Mouse (Mus musculus) cerebellum, adult 2 months (tissue): ENCODE results near the gene Syce2.

Experiments
- CTCF ChIP-seq: fragments of 200-500 bp; IDR thresholded peaks from 2 replicates; pipeline ENCODE4 v1.5.1; 2011; ENCODE audit warnings: low read depth, mild to moderate bottlenecking, control low read depth, low read length, moderate library complexity, borderline replicate concordance; ENCODE audit not compliant: insufficient read depth
- POLR2A ChIP-seq: fragments of 200-500 bp; IDR thresholded peaks from 2 replicates; pipeline ENCODE4 v1.6.1; 2011; ENCODE audit warnings: low read length, control low read depth, borderline replicate concordance; ENCODE audit not compliant: insufficient read depth

DNA sequence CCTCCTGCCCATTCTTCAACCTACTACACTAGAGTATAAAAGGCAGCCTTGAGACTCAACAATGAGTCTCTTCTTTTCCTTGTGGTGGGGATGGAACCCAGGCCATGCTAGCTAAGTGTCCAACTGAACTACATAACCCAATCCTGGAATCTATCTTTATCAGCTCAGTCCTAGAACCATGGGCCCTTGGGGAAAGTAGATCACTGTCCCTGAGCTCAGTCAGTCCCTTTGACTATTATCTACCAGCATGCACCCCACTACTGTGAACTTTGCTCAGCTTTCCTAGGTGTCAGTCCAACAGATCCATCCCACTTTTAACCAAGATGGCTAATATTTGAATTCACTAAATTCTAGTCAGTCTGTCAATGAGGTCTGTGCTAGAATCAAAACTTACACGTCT lies 30.4 kb upstream of the Syce2 start:
- TF ChIP-seq CTCF: no peak
- no peak for TF ChIP-seq POLR2A
